Mouse (Mus musculus) lung, adult 2 months (tissue): ENCODE measurements around the gene Serpina1a.
"Not testable (repeated sequence)": the region's sequence is repeated elsewhere in the genome, so short reads cannot be mapped to it uniquely, and the experiment has no call there.

Experiments used
- CTCF ChIP-seq: fragments of 200-500 bp; IDR thresholded peaks from 2 replicates; pipeline ENCODE4 v1.5.1; 2011; ENCODE audit warnings: mild to moderate bottlenecking, low read length, control low read depth; ENCODE audit not compliant: insufficient read depth
- POLR2A ChIP-seq: fragments of 200-500 bp; IDR thresholded peaks from 2 replicates; pipeline ENCODE4 v1.6.1; 2011; ENCODE audit warnings: low read depth, mild to moderate bottlenecking, control low read depth, low read length, borderline replicate concordance; ENCODE audit errors: extremely low read depth

- not testable (repeated sequence) for TF ChIP-seq CTCF, POLR2A
These were observed 38.6 kb upstream of the Serpina1a start for GRCm38 (mm10) chr12:103901929-103902328.
